Mouse (Mus musculus) intestine, postnatal 0 days (tissue): ENCODE results near the gene Vkorc1. TPM values are rescaled to one million over a fixed set of nuclear protein-coding genes. Genes with fewer than 3 reads are reported as not detected.

Experiments
- ATAC-seq: fragments of 200-750 bp; cut with Nextera tagmentation; 2 replicates; pipeline ENCODE4 v1.8.0; 2017; ENCODE audit warnings: mild to moderate bottlenecking, moderate TSS enrichment, moderate library complexity
- H3K27ac ChIP-seq: fragments of 300-500 bp; sonication (generic); 2 replicates; pipeline ENCODE4 v1.5.1; 2014; ENCODE audit warnings: mild to moderate bottlenecking, low read depth, low read length, moderate library complexity
- H3K27me3 ChIP-seq: fragments of 300-500 bp; sonication (generic); replicated peaks from 2 replicates; pipeline ENCODE4 v1.6.1; 2014; ENCODE audit warnings: low read length, mixed read lengths; ENCODE audit not compliant: control insufficient read depth, insufficient read depth
- H3K36me3 ChIP-seq: fragments of 300-500 bp; sonication (generic); 2 replicates; pipeline ENCODE4 v1.6.1; 2014; ENCODE audit warnings: mild to moderate bottlenecking, moderate library complexity; ENCODE audit not compliant: control insufficient read depth, insufficient read depth
- H3K4me1 ChIP-seq: fragments of 300-500 bp; sonication (generic); replicated peaks from 2 replicates; pipeline ENCODE4 v1.6.1; 2014; ENCODE audit warnings: antibody characterized with exemption, low read length, mixed read lengths; ENCODE audit not compliant: control insufficient read depth, insufficient read depth
- H3K4me2 ChIP-seq: fragments of 300-500 bp; sonication (generic); replicated peaks from 2 replicates; pipeline ENCODE4 v1.6.1; 2014; ENCODE audit warnings: low read depth, mild to moderate bottlenecking, moderate library complexity
- H3K4me3 ChIP-seq: fragments of 300-500 bp; sonication (generic); 2 replicates; pipeline ENCODE4 v1.5.1; 2014; ENCODE audit warnings: low read depth, low read length
- H3K9ac ChIP-seq: fragments of 300-500 bp; sonication (generic); 2 replicates; pipeline ENCODE4 v1.6.1; 2014; ENCODE audit warnings: mild to moderate bottlenecking, low read depth, low read length
- H3K9me3 ChIP-seq: fragments of 300-500 bp; sonication (generic); 2 replicates; pipeline ENCODE4 v1.6.1; 2016; ENCODE audit warnings: mixed run types; ENCODE audit not compliant: control insufficient read depth
- CTCF ChIP-seq: sonication (generic); IDR thresholded peaks from 2 replicates; pipeline ENCODE4 v1.5.1; 2016; ENCODE audit warnings: low read depth, mild to moderate bottlenecking, control low read depth, antibody characterized with exemption, moderate library complexity
- WGBS: fragments of 180-500 bp; shearing (Covaris S2); extraction: QIAGEN DNeasy Blood & Tissue Kit; methylation state at CpG from one replicate; pipeline ENCODE4 v1.1.7; 2014; 5-methylcytosine and 5-hydroxymethylcytosine counted together
- polyA plus RNA-seq: library from polyadenylated mRNA; unstranded; fragments of >200 nt; fragmentation: Nextera tagmentation; extraction: Ambion mirVana; gene quantifications from 2 replicates; pipeline ENCODE4 v1.2.1, GENCODE M21; 2015

Gene Vkorc1
- polyA plus RNA-seq, 1 experiment from 2014 or later = 194 TPM

- H3K9ac ChIP-seq = no peak overlapping the region
- peaks cover 75% of the 10 kb centered on the region for H3K36me3 ChIP-seq
- H3K9me3 ChIP-seq = no peaks in the 10 kb centered on the region
- WGBS = 78% methylated on average over 3 of the region's 3 CpGs
- no peak overlapping the region for H3K4me2 ChIP-seq
- no peak overlapping the region for H3K27ac ChIP-seq
- ATAC-seq = no peak
- H3K4me1 ChIP-seq = peaks cover 7% of the 10 kb centered on the region; the same call in 1 of the 2 replicates
- no peaks in the 10 kb centered on the region for H3K27me3 ChIP-seq
- H3K4me3 ChIP-seq = no peak overlapping the region
- no peak for TF ChIP-seq CTCF
These were observed 7.6 kb downstream of the Vkorc1 start for GRCm38 (mm10) chr7:127887781-127888180.

GRCm38 (mm10) chr7:127887191-127887590, 8.2 kb downstream of the Vkorc1 start:
- Histone ChIP-seq H3K9me3 (no peaks in the 10 kb centered on the region), H3K4me1 (peaks cover 7% of the 10 kb centered on the region; the same call in 1 of the 2 replicates), H3K4me2 (no peak overlapping the region), H3K36me3 (peaks cover 76% of the 10 kb centered on the region), H3K27me3 (no peaks in the 10 kb centered on the region), H3K27ac (no peak overlapping the region), H3K9ac (no peak overlapping the region), H3K4me3 (no peak overlapping the region)
- 77% methylated on average over 8 of the region's 8 CpGs for WGBS
- ATAC-seq = no peak
- TF ChIP-seq CTCF = no peak

DNA sequence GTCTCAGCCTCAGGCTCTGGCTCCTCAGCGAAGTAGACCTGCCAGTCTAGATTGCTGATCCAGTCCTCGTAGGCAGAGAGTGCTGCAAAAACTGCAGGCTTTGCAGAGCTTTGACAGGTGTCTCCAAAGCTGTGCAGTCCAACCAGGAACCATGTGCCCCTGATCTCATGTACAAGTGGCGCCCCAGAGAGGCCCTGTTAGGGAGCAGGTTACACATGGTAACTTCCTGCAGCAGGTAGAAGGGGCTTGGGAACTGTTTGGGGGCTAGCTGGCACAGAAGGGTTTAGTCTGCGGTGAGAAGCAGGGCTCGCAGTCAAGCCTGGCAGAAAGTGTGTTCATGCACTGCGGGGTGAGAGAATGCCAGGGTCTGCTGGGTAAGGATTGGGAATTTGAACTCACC, 8.9 kb downstream of the Vkorc1 start:
- peaks cover 76% of the 10 kb centered on the region for H3K36me3 ChIP-seq
- H3K4me1 ChIP-seq = peaks cover 7% of the 10 kb centered on the region; the same call in 1 of the 2 replicates
- TF ChIP-seq CTCF = no peak
- no peaks in the 10 kb centered on the region for H3K9me3 ChIP-seq
- H3K27me3 ChIP-seq = no peaks in the 10 kb centered on the region
- H3K27ac ChIP-seq = no peak overlapping the region
- WGBS = 75% methylated on average over 6 of the region's 6 CpGs
- no peak overlapping the region for H3K4me3 ChIP-seq
- ATAC-seq = no peak
- H3K9ac ChIP-seq = no peak overlapping the region
- no peak overlapping the region for H3K4me2 ChIP-seq

DNA sequence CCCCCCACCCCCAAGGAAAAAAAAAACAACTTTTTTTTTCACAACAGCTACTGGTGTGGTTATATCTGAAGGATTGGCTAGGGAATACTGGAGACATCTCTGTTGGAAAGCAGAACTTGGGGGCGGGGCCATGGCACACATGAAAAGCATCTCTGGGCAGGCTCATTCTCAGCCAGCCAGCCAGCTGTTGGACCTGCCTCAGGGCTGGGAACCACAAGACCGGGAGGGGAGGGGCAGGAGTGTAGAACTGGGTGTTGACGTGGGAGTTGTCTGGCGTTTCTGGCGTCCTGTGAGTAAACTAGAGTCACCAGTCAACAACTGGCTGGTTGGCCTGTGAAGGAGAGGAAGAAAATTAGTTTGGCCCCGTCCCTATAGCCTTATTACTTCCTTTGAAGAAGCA, 9.5 kb downstream of the Vkorc1 start:
- Histone ChIP-seq H3K9ac (no peak overlapping the region), H3K4me3 (no peak overlapping the region), H3K4me2 (no peak overlapping the region), H3K9me3 (no peaks in the 10 kb centered on the region), H3K27ac (no peak overlapping the region), H3K27me3 (no peaks in the 10 kb centered on the region), H3K36me3 (peaks cover 78% of the 10 kb centered on the region), H3K4me1 (peaks cover 7% of the 10 kb centered on the region; the same call in 1 of the 2 replicates)
- no peak for TF ChIP-seq CTCF
- 42% methylated on average over 6 of the region's 6 CpGs for WGBS
- no peak for ATAC-seq

- no peak for ATAC-seq
- H3K36me3 ChIP-seq = peaks cover 66% of the 10 kb centered on the region
These were observed 15.0 kb downstream of the Vkorc1 start for GRCm38 (mm10) chr7:127880431-127880830.

GRCm38 (mm10) chr7:127879301-127879700, 16.1 kb downstream of the Vkorc1 start:
- peaks cover 8% of the 10 kb centered on the region; the same call in 1 of the 2 replicates for H3K4me1 ChIP-seq
- no peak overlapping the region for H3K27ac ChIP-seq
- no peak for TF ChIP-seq CTCF
- WGBS = 96% methylated on average over 9 of the region's 9 CpGs
- ATAC-seq = no peak
- H3K9me3 ChIP-seq = no peaks in the 10 kb centered on the region
- no peak overlapping the region for H3K4me3 ChIP-seq
- H3K9ac ChIP-seq = no peak overlapping the region
- peaks cover 61% of the 10 kb centered on the region for H3K36me3 ChIP-seq
- H3K27me3 ChIP-seq = no peaks in the 10 kb centered on the region
- H3K4me2 ChIP-seq = no peak overlapping the region

More at GRCm38 (mm10) chr7:127880431-127880830, 15.0 kb downstream of the Vkorc1 start:
- Histone ChIP-seq H3K4me2 (no peak overlapping the region), H3K4me1 (peaks cover 5% of the 10 kb centered on the region; the same call in 1 of the 2 replicates), H3K9ac (no peak overlapping the region), H3K9me3 (no peaks in the 10 kb centered on the region), H3K27ac (no peak overlapping the region), H3K4me3 (no peak overlapping the region), H3K27me3 (no peaks in the 10 kb centered on the region)
- TF ChIP-seq CTCF = no peak
- WGBS = 81% methylated on average over 12 of the region's 12 CpGs
